Mouse (Mus musculus) lung, postnatal 0 days (tissue): ENCODE data around the gene Sdhc.

Experiments
- CTCF ChIP-seq: IDR thresholded peaks from 2 replicates; pipeline ENCODE4 v1.5.1; 2016; ENCODE audit warnings: antibody characterized with exemption, mild to moderate bottlenecking
- EP300 ChIP-seq: IDR thresholded peaks from 2 replicates; pipeline ENCODE4 v1.6.1; 2016; ENCODE audit warnings: antibody characterized with exemption, mild to moderate bottlenecking, control low read depth

DNA sequence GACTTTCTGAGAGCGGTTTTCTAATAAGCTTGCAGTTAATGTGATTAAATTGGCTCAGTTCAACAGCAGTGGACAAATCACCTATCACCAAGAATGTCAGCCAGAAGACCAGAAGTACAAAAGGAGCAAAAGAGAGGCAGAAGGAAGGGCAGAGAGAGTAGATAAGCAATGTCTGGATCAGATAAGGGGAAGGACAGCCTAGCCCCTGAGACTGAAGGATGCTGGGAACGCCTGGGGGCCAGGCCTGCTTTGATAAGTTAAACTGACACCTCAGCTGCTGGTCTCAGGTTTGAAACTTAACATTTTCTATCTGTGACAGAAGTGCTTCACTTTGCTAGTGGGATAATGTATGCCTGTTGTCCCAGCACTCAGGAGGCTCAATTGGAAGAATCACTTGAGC lies 52.8 kb downstream of the Sdhc start:
- TF ChIP-seq CTCF (no peak), EP300 (no peak)
